Mouse (Mus musculus) right cerebral cortex, postnatal 14 days (tissue): ENCODE results near the gene Ahctf1.
"Not testable (repeated sequence)": the region's sequence is repeated elsewhere in the genome, so short reads cannot be mapped to it uniquely, and the experiment has no call there.

ENCODE experiments used
- DNase-seq: peaks from one replicate; pipeline ENCODE4 v3.0.0; 2022

Gene Ahctf1

DNA sequence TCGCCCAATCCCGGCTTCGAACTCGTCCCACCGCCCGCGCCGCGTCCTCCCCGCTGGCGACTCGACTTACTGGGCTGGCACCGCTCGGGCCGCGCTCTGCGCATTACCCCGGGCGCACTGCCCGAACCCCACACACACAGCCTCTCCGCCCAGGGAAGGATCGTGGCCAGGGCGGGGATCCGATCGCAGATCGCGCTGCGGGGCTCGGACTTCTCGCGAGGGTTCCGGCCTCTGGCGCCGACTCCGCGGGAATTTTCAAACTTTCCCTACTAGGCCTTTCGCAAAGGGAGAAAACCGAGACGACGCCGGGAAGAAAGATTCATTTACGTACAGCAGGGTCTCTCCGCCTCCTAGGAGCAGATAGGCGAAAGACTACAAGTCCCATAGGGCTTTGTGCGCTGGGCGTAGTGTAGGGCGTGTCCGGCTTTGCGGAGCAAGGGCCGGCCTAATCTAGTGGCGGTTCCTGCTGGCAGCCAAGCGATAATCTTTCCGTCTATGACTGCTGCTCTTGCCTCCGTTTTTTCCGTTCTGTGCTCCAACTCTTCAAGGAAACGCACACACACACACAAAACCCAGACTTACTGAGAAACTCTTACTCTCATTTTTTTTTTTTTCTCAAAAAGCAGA lies at the start of gene Ahctf1:
Gene Ahctf1 (minus strand): TSS at position 168 of the 627 bp plus-strand sequence.
- DNase-seq, result peak; percentile 99

GRCm38 (mm10) chr1:179847759-179848389 lies 44.4 kb upstream of the Ahctf1 start:
- peak; percentile 83 for DNase-seq

DNA sequence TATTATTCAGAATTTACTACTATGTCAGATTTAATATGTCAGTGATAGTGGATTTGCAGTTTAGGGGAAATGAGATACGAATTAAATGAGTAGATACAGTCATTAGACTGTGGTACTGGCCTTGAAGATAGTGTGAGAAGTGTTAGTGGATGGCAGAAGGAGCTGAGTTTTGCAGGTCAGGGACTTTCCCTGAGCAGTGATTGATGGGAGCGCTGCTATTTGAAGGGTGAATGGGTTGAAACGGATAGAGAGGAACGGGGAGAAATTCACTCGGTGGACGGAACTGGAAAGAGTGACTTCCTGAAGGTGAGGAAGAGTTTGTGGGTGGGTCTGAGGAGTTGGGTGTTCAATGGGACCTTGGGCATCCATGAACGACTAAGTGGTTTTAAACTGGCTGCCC lies 43.7 kb upstream of the Ahctf1 start:
- no peak for DNase-seq

- DNase-seq, result no peak
Observed at GRCm38 (mm10) chr1:179845832-179846499, 42.5 kb upstream of the Ahctf1 start.

DNA sequence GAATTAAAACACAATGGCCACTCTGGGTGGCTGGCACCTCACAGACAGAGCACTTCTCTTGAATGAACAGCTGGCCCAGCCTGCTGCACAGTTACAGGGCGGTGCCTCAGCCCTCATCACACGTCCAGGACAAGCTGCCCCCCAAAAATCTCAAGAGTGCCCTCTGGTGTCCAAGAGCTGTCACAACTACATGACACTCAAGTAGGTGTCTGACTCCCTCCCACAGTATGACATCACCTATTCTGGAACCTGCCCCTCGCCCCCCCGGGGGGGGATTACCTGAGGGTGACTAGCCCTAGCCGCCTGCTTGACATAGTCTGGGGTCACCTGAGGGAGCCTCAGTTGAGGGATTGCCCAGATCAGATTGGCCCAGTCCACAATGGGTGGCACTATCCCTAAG lies 41.4 kb upstream of the Ahctf1 start:
- DNase-seq, result peak; percentile 28

GRCm38 (mm10) chr1:179843981-179844380 lies 40.5 kb upstream of the Ahctf1 start:
- no peak for DNase-seq

- peak; percentile 25 for DNase-seq
Observed at GRCm38 (mm10) chr1:179842568-179842967, 39.1 kb upstream of the Ahctf1 start.

GRCm38 (mm10) chr1:179836426-179837404 lies 33.2 kb upstream of the Ahctf1 start:
- no peak for DNase-seq

GRCm38 (mm10) chr1:179835753-179836425 lies 32.4 kb upstream of the Ahctf1 start:
- no peak for DNase-seq

DNA sequence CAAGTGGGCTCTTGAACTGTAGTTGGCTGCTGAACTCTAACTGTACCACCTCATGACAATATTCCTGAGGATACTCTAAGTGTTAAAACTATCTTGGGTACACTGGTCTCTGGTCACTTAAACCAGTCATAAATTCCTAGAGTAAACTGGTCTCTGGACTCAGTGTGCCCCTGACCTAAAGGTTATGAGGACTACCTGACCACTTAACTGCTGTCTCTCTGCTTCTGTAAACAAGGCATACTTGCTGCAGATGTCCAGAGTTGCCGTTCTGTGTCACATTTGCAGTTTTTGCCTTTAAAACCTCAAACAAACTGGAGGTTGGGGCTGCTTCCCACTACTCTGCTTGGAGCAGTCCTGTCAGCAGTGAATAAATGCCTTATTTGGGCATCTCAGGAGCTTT lies 30.1 kb upstream of the Ahctf1 start:
- DNase-seq, result no peak

- DNase-seq, result no peak
Observed at GRCm38 (mm10) chr1:179832710-179833240, 29.3 kb upstream of the Ahctf1 start.

DNA sequence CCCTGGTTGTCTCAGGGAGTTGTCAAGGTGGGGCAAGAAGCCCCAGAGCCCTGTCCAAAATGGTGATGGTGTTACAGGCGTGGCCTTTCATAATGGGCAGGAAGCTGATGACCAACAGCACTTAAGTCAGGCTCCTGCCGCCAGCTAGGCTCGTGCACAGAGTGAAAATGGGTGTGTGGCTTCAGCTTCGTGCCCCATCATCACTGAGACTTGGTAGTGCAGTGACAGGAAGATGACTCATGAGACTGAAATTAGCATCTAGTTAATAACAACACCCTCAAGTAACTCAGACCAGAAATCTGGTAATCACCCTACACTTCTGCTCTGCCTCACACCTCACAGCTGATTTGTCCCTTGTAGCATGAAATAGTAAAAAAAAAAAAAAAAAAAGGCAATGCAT lies 25.4 kb upstream of the Ahctf1 start:
- no peak for DNase-seq

DNA sequence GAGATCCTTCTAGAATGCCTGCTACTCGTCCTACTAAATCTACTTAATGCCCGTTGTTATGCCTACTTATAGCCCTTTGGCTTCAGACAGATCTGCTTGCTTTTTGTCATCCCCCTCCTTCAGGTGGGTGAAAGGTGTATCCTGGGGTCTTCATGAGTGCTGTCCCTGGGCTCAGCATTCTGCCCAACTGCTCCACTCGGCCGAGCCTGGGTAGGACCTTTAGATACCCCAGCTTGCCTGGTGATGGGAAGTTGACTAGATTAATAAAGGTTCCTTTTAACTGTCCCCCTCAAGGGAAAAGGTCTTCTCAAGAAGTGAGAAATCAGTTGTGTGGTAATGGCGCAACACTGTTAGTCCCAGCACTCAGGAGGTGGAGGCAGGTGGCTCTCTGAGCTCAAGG lies 24.6 kb upstream of the Ahctf1 start:
- DNase-seq, result no peak

- no peak for DNase-seq
Observed at GRCm38 (mm10) chr1:179824549-179824948, 21.1 kb upstream of the Ahctf1 start.

DNA sequence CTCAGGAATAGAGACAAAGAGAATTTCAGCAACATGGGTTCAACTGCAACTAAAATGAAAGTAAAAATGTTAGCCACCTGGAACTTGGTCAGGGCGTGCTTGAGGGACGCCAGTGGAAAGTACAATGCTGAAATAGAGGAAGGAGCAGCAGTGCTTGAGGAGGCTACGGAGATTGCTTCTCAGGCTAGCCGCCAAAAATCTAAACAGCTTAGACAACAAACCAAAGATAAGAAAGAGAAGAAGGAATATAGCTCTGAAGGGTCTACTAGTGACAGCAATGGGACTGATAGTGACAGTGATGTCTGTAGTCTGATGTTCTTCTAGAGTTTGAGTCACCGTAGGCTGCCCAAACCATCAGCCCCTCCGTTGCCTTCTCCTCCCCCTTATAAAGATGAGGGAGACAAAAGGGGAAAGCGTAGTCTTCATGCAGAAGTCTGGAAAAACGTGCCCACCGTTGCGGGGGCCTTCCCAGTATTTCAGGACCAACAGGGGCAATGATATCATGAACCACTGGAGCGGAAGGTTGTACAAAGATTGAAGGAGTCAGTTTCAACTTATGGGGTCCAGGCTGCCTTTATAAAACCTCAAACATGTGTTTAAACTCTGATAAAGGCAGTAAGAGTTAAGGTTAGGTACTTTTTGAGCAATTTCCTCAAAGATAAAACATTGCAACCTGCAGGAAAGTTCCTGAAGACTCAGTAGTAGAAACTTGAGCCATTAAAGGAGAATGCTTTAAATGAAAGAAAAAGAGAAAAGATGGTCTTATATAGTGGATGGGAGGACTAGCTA lies 15.2 kb upstream of the Ahctf1 start:
- not testable (repeated sequence) for DNase-seq

DNA sequence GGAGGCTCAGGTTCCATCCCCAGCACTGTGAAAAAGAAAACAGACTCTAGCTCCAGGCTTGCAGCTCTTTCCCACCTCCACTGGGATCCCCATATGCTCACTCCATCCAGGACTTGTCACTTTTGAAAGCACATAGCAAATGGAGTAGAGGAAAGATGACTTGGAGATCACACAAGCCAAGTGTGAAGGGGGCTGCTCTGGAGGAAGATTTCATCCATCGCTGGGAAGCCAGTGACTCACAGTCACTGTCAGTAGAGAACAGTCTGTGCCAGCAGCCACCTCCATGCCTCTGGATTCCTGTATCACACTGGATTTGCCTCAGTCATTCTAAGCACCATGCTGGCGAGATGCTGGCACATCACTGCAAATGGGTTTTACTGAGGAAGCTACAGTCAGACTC lies 11.1 kb upstream of the Ahctf1 start:
- no peak for DNase-seq

GRCm38 (mm10) chr1:179813385-179813784 lies 9.9 kb upstream of the Ahctf1 start:
- no peak for DNase-seq

- no peak for DNase-seq
Observed at GRCm38 (mm10) chr1:179808300-179808699, 4.8 kb upstream of the Ahctf1 start.

GRCm38 (mm10) chr1:179807468-179807867 lies 4.0 kb upstream of the Ahctf1 start:
- no peak for DNase-seq

- DNase-seq, result no peak
Observed at GRCm38 (mm10) chr1:179805751-179806150, 2.3 kb upstream of the Ahctf1 start.

DNA sequence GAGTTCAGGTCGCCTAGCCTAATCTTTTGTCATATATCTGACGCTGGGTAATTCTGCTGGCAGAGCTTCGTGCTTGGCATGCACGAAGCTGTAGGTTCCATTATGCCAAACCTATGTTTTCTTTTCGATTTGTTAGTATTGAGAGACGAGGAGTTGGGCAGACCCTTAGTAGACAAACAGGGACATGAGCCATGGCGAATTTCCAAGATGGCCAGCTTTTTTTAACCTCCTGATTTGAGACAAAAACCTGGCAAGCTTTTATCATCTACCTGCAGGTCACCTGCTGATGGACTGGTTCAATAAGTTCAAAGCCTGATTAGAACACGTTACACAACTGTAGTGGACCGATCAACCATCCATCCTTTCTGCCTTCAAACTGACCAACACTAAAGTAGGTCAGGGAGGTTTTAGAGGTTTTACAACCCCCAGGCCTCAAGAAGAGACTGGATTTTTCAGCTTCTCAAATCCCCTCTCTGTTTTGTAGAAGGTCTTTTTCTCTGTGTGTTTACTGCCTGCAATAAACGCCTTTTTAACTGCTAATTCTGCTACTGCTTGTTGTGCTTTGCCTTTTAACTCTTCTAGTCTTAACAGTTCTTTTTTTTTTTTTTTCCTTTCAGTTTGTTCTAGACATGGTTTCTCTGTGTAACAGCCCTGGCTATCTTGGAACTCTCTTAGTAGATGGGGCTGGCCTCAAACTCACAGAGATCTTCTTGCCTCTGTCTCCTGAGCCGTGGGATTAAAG lies 831 bp upstream of the Ahctf1 start:
- DNase-seq, result peak; percentile 9
